Mouse (Mus musculus) midbrain, embryonic 14.5 days (tissue): ENCODE results near the gene Impdh1. TPM values are rescaled to one million over a fixed set of nuclear protein-coding genes. Genes with fewer than 3 reads are reported as not detected.

Experiments
- ATAC-seq: fragments of 200-750 bp; cut with Nextera tagmentation; 2 replicates; pipeline ENCODE4 v1.8.0; 2017; ENCODE audit warnings: moderate number of reproducible peaks, moderate library complexity; ENCODE audit not compliant: low FRiP score, low TSS enrichment
- DNase-seq: peaks from one replicate; pipeline ENCODE4 v3.0.0-alpha.2; 2015
- H3K27ac ChIP-seq: fragments of 300-500 bp; sonication (generic); replicated peaks from 2 replicates; pipeline ENCODE4 v1.5.1; 2014; ENCODE audit warnings: mild to moderate bottlenecking, low read depth, low read length, moderate library complexity
- H3K27me3 ChIP-seq: fragments of 300-500 bp; sonication (generic); 2 replicates; pipeline ENCODE4 v1.6.1; 2014; ENCODE audit warnings: low read length, control low read depth, mixed read lengths; ENCODE audit not compliant: control insufficient read depth, insufficient read depth
- H3K36me3 ChIP-seq: fragments of 300-500 bp; sonication (generic); 2 replicates; pipeline ENCODE4 v1.6.1; 2014; ENCODE audit warnings: low read length, control low read depth; ENCODE audit not compliant: control insufficient read depth, insufficient read depth
- H3K4me1 ChIP-seq: fragments of 300-500 bp; sonication (generic); 2 replicates; pipeline ENCODE4 v1.6.1; 2014; ENCODE audit warnings: mild to moderate bottlenecking, antibody characterized with exemption, low read length, control low read depth; ENCODE audit not compliant: control insufficient read depth, insufficient read depth
- H3K4me2 ChIP-seq: fragments of 300-500 bp; sonication (generic); 2 replicates; pipeline ENCODE4 v1.6.1; 2014; ENCODE audit warnings: mild to moderate bottlenecking, low read length, moderate library complexity
- H3K4me3 ChIP-seq: fragments of 300-500 bp; sonication (generic); replicated peaks from 2 replicates; pipeline ENCODE4 v1.5.1; 2014; ENCODE audit warnings: low read depth, low read length
- H3K9ac ChIP-seq: fragments of 300-500 bp; sonication (generic); replicated peaks from 2 replicates; pipeline ENCODE4 v1.6.1; 2014; ENCODE audit warnings: mild to moderate bottlenecking, low read length, moderate library complexity
- H3K9me3 ChIP-seq: fragments of 300-500 bp; sonication (generic); 2 replicates; pipeline ENCODE4 v1.6.1; 2016; ENCODE audit warnings: low read length, control low read depth, mixed read lengths; ENCODE audit not compliant: control insufficient read depth
- WGBS: fragments of 180-500 bp; shearing (Covaris S2); extraction: QIAGEN DNeasy Blood & Tissue Kit; methylation state at CpG from one replicate; pipeline ENCODE4 v1.1.7; 2014; 5-methylcytosine and 5-hydroxymethylcytosine counted together
- polyA plus RNA-seq: library from polyadenylated mRNA; unstranded; fragments of >200 nt; fragmentation: Nextera tagmentation; extraction: Ambion mirVana; gene quantifications from 2 replicates; pipeline ENCODE4 v1.2.1, GENCODE M21; 2014

Impdh1 gene
- 48.3 and 48.5 TPM in 2 replicates for polyA plus RNA-seq

DNA sequence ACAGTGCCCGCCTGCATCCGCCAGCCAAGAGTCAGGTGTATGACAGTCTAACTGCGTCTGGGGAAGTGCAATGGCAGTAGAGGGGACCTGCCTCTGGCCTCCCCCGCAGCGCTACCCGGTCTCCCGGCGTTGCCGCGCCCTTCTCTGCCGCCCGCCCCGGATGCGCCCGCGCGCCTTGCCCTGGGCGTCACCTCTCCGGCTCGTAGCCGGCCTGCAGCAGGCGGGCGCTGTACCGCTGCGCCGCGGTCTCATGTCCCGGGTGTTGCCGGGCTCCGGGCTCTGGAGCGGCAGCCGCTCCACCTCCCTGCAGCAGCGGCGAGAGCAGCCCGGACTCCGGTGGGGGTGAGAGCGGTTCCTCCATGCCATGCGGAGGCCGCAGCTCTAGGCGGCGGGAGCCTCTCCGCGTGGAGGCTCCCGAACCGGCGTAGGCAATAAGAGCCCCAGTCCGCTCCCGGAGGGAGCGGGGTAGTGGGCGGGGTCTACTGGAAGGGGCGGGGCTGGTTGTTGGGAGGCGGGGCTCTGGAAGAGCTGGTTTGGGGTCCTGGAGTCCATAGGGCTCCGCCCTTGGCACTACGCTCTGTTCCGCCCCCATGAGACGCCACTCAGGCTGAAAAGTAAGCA, at the start of gene Impdh1:
Gene Impdh1 (minus strand): TSS at position 484 of the 621 bp plus-strand sequence.
- Histone ChIP-seq H3K9me3 (no peaks in the 10 kb centered on the region), H3K4me3 (peak within 1 kb of the TSS; percentile 62), H3K9ac (peak within 1 kb of the TSS; percentile 70), H3K4me1 (peaks cover 42% of the 10 kb centered on the region), H3K27ac (no peak within 1 kb of the TSS; the same call in 1 of the 2 replicates), H3K4me2 (peak within 1 kb of the TSS; percentile 96), H3K36me3 (no peaks in the 10 kb centered on the region), H3K27me3 (peaks cover 8% of the 10 kb centered on the region; the same call in 1 of the 2 replicates)
- ATAC-seq (peak; percentile 56), DNase-seq (peak; percentile 81)
- WGBS, result under 1% methylated on average over 55 of the region's 56 CpGs

DNA sequence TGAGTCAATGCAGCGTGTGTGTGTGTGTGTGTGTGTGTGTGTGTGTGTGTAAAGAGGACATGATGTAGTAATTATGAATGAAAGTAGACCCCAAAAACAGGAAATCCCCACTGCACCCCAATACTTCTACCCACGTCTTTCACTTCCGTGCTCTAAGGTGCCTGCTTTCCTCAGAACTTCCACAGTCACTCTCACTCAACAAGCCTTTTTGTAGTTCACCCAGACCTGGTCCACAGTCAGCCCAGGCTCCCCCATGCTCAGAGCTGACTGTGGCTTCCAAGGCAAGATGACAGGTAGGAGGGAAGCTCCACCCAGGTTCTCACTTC, 48.3 kb upstream of the Impdh1 start:
- WGBS, result 89% methylated on average over 3 of the region's 3 CpGs

DNA sequence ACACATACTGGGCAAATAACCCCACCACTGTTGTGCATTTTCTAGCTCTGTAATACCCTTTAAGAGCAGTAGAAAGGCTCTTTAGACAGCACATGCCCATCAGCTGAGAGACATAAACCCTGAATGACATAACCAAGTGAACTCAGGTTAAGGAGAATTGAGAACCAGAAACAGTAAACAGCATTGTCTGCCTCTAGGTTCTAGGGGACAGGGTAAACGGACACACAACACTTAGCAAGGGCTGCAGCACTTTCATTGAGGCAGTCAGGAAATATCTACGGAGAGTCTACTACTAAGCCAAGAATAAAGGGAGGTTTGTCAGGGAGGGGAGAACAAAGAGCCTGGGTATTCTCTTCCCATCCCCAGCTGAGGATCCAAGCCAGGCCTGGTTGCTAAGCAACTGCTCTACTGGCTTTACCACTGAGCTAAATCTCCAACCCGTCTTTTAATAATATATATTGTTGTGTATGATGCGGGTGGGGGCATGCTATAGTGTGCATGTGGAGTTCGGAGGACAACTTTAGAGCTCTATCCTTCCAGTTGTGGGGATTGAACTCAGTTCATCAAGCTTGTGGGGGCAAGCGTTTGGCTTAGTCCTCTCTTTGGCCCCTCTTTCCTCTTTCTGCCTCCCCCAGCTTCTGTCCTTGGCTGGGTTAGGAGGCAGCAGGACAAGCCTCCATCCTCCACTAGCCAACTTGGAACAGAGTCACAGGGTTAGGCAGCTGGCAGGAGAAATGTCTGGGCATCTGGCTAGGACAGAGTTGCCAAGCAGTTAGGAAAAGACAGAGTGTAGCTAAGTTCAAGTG, 47.7 kb upstream of the Impdh1 start:
- Histone ChIP-seq H3K4me2 (no peak overlapping the region), H3K36me3 (no peaks in the 10 kb centered on the region), H3K4me3 (no peak overlapping the region), H3K27ac (no peak overlapping the region), H3K4me1 (peaks cover 6% of the 10 kb centered on the region; the same call in 1 of the 2 replicates), H3K9me3 (no peaks in the 10 kb centered on the region), H3K9ac (no peak overlapping the region), H3K27me3 (no peaks in the 10 kb centered on the region)
- WGBS, result 27% methylated on average over 6 of the region's 6 CpGs
- peak; percentile 67 for DNase-seq
- peak; percentile 14; the same call in 1 of the 2 replicates for ATAC-seq

More for the DNA sequence above, 48.3 kb upstream of the Impdh1 start:
- H3K27me3 ChIP-seq, result no peaks in the 10 kb centered on the region
- H3K36me3 ChIP-seq, result no peaks in the 10 kb centered on the region
- H3K9ac ChIP-seq, result no peak overlapping the region
- no peak for DNase-seq
- no peak overlapping the region for H3K4me3 ChIP-seq
- no peaks in the 10 kb centered on the region for H3K9me3 ChIP-seq
- H3K27ac ChIP-seq, result no peak overlapping the region
- no peak for ATAC-seq
- H3K4me1 ChIP-seq, result peaks cover 6% of the 10 kb centered on the region; the same call in 1 of the 2 replicates
- H3K4me2 ChIP-seq, result no peak overlapping the region

DNA sequence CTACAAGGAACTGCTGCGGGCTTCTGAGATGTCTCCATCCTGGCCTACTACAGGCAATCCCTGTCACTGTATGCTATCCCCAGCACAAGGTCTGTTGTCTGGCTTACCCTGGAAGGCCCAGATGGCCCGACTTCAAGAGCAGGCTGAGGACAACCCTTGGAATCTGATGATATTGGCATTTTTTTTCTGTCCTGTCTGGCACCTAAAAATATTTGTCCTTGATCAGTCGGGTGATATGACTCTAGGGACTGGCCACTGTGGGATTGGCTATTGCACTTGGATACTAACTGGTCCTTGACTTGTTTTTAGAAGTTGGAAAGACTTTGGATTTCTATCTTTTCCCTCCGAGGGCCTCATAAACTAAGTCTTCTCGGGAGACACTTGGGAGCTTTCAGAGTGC, 45.7 kb upstream of the Impdh1 start:
- no peak for DNase-seq
- Histone ChIP-seq H3K4me3 (no peak overlapping the region), H3K4me1 (peaks cover 6% of the 10 kb centered on the region; the same call in 1 of the 2 replicates), H3K27ac (no peak overlapping the region), H3K27me3 (no peaks in the 10 kb centered on the region), H3K9ac (no peak overlapping the region), H3K36me3 (no peaks in the 10 kb centered on the region), H3K9me3 (no peaks in the 10 kb centered on the region), H3K4me2 (no peak overlapping the region)
- 74% methylated on average over 5 of the region's 5 CpGs for WGBS
- ATAC-seq, result no peak

DNA sequence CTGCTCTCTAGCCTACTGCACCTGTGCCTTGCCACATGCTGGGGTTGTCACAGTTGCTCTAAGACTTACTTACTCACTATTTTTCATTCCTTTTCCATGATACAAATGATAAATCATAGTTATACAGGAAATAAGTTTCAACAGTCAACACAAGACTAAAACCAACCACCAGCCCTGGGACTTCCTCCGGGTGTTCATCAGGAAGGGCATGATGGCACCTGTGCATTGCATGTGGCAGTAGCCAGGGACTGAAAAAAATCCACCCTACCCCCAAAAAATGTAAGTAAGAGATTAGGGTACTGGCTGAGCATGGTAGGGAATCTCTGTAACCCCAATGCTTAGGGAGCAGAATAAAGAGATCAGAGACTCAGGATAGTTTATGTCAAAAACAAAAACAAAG, 43.3 kb upstream of the Impdh1 start:
- no peak overlapping the region for H3K4me2 ChIP-seq
- H3K36me3 ChIP-seq, result no peaks in the 10 kb centered on the region
- H3K9me3 ChIP-seq, result no peaks in the 10 kb centered on the region
- peaks cover 6% of the 10 kb centered on the region; the same call in 1 of the 2 replicates for H3K4me1 ChIP-seq
- 94% methylated on average over 1 of the region's 1 CpGs for WGBS
- no peak overlapping the region for H3K27ac ChIP-seq
- DNase-seq (no peak), ATAC-seq (no peak)
- no peak overlapping the region for H3K4me3 ChIP-seq
- H3K9ac ChIP-seq, result no peak overlapping the region
- no peaks in the 10 kb centered on the region for H3K27me3 ChIP-seq

DNA sequence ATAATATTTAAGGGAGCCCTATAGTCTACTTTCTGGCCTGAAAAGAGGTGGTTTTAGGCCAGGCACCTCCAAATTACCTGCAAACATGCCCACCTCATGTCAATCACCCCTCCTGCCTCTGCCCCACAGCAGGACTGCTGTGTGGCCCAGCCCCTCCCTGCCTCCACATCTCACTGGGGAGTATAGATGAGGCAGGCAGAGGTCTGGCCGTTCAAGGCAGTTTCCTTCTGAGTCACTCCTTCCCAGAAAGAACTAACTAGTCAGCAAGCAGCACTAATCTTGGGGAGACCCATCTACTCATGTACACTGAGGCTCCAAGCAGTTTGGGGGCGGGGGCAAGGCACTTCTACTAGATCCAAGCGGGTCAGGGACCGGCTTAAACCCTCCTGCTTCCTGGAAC, 30.9 kb upstream of the Impdh1 start:
- Histone ChIP-seq H3K27me3 (no peaks in the 10 kb centered on the region), H3K4me2 (no peak overlapping the region), H3K4me1 (no peaks in the 10 kb centered on the region), H3K27ac (no peak overlapping the region), H3K9ac (no peak overlapping the region), H3K36me3 (no peaks in the 10 kb centered on the region), H3K4me3 (no peak overlapping the region), H3K9me3 (no peaks in the 10 kb centered on the region)
- WGBS, result 56% methylated on average over 4 of the region's 4 CpGs
- ATAC-seq (no peak), DNase-seq (no peak)

DNA sequence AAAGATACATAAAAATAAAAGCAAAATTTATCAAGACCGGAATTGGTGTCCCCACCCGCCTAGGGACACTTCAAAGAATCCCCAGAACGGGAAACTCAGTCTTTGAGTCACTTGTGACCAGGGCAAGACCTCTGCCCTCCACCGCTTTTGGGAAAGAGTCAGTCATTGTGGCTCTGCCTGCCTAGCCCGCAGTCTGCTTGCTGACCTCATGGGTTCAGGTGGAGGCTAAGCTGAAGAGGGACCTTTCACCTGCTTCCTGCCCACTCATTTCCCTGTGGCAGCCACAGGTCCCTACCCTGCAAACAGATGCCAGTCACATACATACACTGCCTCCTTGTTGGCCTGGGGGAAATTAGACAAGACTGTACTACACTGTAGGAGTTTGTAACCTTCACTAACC, 30.4 kb upstream of the Impdh1 start:
- H3K4me3 ChIP-seq, result no peak overlapping the region
- DNase-seq (no peak), ATAC-seq (no peak)
- no peaks in the 10 kb centered on the region for H3K36me3 ChIP-seq
- H3K4me2 ChIP-seq, result no peak overlapping the region
- no peaks in the 10 kb centered on the region for H3K4me1 ChIP-seq
- 61% methylated on average over 5 of the region's 5 CpGs for WGBS
- H3K27me3 ChIP-seq, result no peaks in the 10 kb centered on the region
- no peak overlapping the region for H3K27ac ChIP-seq
- no peak overlapping the region for H3K9ac ChIP-seq
- no peaks in the 10 kb centered on the region for H3K9me3 ChIP-seq

DNA sequence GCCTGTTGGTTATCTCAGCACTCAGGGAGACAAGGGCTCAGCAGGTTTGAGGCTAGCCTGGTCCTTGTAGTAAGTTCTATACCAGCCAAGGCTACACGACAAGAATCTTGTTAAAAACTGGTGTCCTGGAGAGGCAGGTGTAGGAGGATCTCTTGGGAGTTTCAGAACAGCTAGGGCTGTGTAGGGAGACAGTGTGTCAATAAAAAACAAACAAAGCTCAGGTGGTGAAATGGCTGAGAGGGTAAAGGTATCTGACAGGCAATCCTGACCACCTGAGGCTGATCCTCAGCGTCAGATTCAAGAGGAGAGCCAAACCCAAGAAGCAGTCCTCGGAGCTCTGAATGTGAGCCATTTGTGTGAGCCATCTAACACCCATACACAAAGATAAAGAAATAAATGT, 30.0 kb upstream of the Impdh1 start:
- Histone ChIP-seq H3K4me1 (no peaks in the 10 kb centered on the region), H3K9me3 (no peaks in the 10 kb centered on the region), H3K27me3 (no peaks in the 10 kb centered on the region), H3K9ac (no peak overlapping the region), H3K4me2 (no peak overlapping the region), H3K27ac (no peak overlapping the region), H3K4me3 (no peak overlapping the region), H3K36me3 (no peaks in the 10 kb centered on the region)
- 81% methylated on average over 3 of the region's 3 CpGs for WGBS
- ATAC-seq, result no peak
- DNase-seq, result no peak
